In the genomic region with DNA sequence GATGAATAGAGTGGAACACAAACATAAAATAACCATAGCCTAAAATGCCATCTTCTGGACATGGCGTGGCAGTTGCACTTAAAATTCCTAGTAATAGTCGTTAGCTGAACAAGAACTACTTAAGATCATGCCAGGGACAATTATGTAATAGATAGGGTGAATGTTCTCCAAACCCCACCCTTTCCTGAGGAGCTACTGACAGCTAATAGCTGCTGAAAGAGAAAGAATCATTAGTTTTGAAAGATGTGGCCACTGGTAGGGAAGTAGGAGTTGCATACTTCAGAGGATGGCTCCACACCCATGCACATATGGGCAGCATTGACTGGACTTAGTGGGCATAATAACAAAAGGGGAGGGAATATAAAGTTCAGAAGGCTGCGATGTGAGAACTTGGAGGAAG, we compare ENCODE assay signal across 19 mouse cellular contexts. TPM values are rescaled to one million over a fixed set of nuclear protein-coding genes. Genes with fewer than 3 reads are reported as not detected.
DNase-seq lines count a peak whose midpoint lies in the region; ATAC-seq lines count a peak whose summit lies in the region.
"Had no signal": no experiment of that assay in that cellular context is flagged by ENCODE, and none has a peak within 500 bp of the region (broad histone marks: within the 10 kb centered on the region; RNA-seq: fewer than 3 reads in every experiment).

No protein-coding gene starts in this region.

- no peak overlapping the region for H3K9ac ChIP-seq in kidney, embryonic 14.5 days (ENCODE audit: low read depth, low read length)
- H3K9ac ChIP-seq: embryonic facial prominence, embryonic 13.5 days; forebrain, embryonic 12.5 days; hindbrain, embryonic 14.5 days had no signal

- DNase-seq in kidney, adult 9 months, result peak; percentile 36
- DNase-seq in 416B (ENCODE audit: low read depth), result peak; percentile 42
- no peak for DNase-seq in layer of hippocampus, postnatal 10 days (ENCODE audit: low spot score in 2 of 2)
- DNase-seq in retina, embryonic 14.5 days (ENCODE audit: low spot score), result no peak
- DNase-seq: adrenal gland, adult 8-10 months; adrenal gland, postnatal 36 days; cerebellum, adult 11 months; cerebellum, adult 9-10 months; cerebellum, postnatal 25 days; gastrocnemius, postnatal 10 days had no signal

- H3K27me3 ChIP-seq in kidney, embryonic 14.5 days (ENCODE audit: control insufficient read depth, insufficient read depth, low read length), result no peaks in the 10 kb centered on the region
- H3K27me3 ChIP-seq: embryonic facial prominence, embryonic 13.5 days; forebrain, embryonic 12.5 days had no signal

- no peak overlapping the region for H3K4me3 ChIP-seq in kidney, embryonic 14.5 days (ENCODE audit: low read length)
- H3K4me3 ChIP-seq: embryonic facial prominence, embryonic 13.5 days; forebrain, embryonic 12.5 days; hindbrain, embryonic 10.5 days had no signal

- H3K4me2 ChIP-seq in kidney, embryonic 14.5 days (replicated peaks; ENCODE audit: low read depth, low read length), result no peak overlapping the region
- H3K4me2 ChIP-seq: embryonic facial prominence, embryonic 13.5 days; forebrain, embryonic 12.5 days; heart, embryonic 11.5 days; hindbrain, embryonic 14.5 days had no signal

- H3K36me3 ChIP-seq in kidney, embryonic 14.5 days (ENCODE audit: control insufficient read depth, insufficient read depth, low read length), result no peaks in the 10 kb centered on the region
- H3K36me3 ChIP-seq: embryonic facial prominence, embryonic 13.5 days; forebrain, embryonic 12.5 days; hindbrain, embryonic 10.5 days had no signal

- H3K4me1 ChIP-seq in kidney, embryonic 14.5 days (ENCODE audit: control insufficient read depth, insufficient read depth, low read length), result no peaks in the 10 kb centered on the region
- H3K4me1 ChIP-seq: embryonic facial prominence, embryonic 13.5 days; forebrain, embryonic 12.5 days; hindbrain, embryonic 10.5 days had no signal

- 86% methylated on average over 3 of the region's 3 CpGs for whole genome bisulfite sequencing in kidney, embryonic 14.5 days

- H3K27ac ChIP-seq in kidney, embryonic 14.5 days (ENCODE audit: low read depth, low read length), result no peak overlapping the region
- H3K27ac ChIP-seq: embryonic facial prominence, embryonic 13.5 days; forebrain, embryonic 12.5 days; hindbrain, embryonic 10.5 days; hindbrain, embryonic 14.5 days had no signal

- no peaks in the 10 kb centered on the region for H3K9me3 ChIP-seq in kidney, embryonic 14.5 days (ENCODE audit: control insufficient read depth, low read length)
- H3K9me3 ChIP-seq: embryonic facial prominence, embryonic 13.5 days; forebrain, embryonic 12.5 days; hindbrain, embryonic 10.5 days had no signal

- no peak for ATAC-seq in kidney, embryonic 14.5 days (ENCODE audit: low FRiP score, low TSS enrichment)
- ATAC-seq in common myeloid progenitor, adult 5-6 weeks (replicated peaks; ENCODE audit: low read depth, poor library complexity, severe bottlenecking), result peak; percentile 26; the same call in 1 of the 2 replicates
- ATAC-seq in monocyte, adult 5-6 weeks (replicated peaks; ENCODE audit: insufficient number of reproducible peaks, low FRiP score, low TSS enrichment, poor library complexity, severe bottlenecking), result peak; percentile 93
- ATAC-seq: forebrain, embryonic 16.5 days had no signal

RNA-seq across cellular contexts. Expression of a gene that starts 19.9 kb away (rescaled TPM):
- 9.2 and 10.7 TPM in 2 replicates for polyA plus RNA-seq in kidney, embryonic 14.5 days (2014; fragmentation: Nextera tagmentation; extraction: Ambion mirVana)
- total RNA-seq in common myeloid progenitor, adult 5-6 weeks (2017), result 115 and 129 TPM in 2 replicates
- total RNA-seq in monocyte, adult 5-6 weeks (2017), result 120 to 251 TPM (median 163 TPM) in 3 replicates
- total RNA-seq in layer of hippocampus, postnatal 10 days (2021), result 1 to 10 TPM; 3.3 to 3.4 TPM

Comparison
In these comparisons a context has a peak if more than half of its experiments do, and no peak if none do; other contexts are left out.
1. DNase-seq: peak in kidney, adult 9 months (single experiment) and 416B (single experiment); none in layer of hippocampus, postnatal 10 days (0 of 2) and retina, embryonic 14.5 days (single experiment).
2. RNA of a gene that starts 19.9 kb away (total RNA-seq): 120 to 251 TPM in monocyte, adult 5-6 weeks and 115 to 129 TPM in common myeloid progenitor, adult 5-6 weeks; 3.3 to 3.4 TPM in layer of hippocampus, postnatal 10 days; every median in the first group is over 10 times any median in the second.